Mouse (Mus musculus): ENCODE measurements around the gene Tnmd.

The Tnmd gene

GRCm38 (mm10) chrX:133850680-133851079 lies at the start of gene Tnmd:
TSS of gene Tnmd (plus strand) at chrX:133850980.
- TF ChIP-seq GATA4 (IDR thresholded peaks at IDR 0.05; ENCODE audit: insufficient replicate concordance, low read length) = no peak

GRCm38 (mm10) chrX:133853637-133854036 lies 2.9 kb downstream of the Tnmd start:
- no peak for TF ChIP-seq GATA4 (IDR thresholded peaks at IDR 0.05; ENCODE audit: insufficient replicate concordance, low read length)

GRCm38 (mm10) chrX:133869743-133870142 lies 19.0 kb downstream of the Tnmd start:
- no peak for TF ChIP-seq GATA4 (IDR thresholded peaks at IDR 0.05; ENCODE audit: insufficient replicate concordance, low read length)

- TF ChIP-seq GATA4 (IDR thresholded peaks at IDR 0.05; ENCODE audit: insufficient replicate concordance, low read length) = no peak
These were observed 36.5 kb downstream of the Tnmd start for GRCm38 (mm10) chrX:133887308-133887707.

- TF ChIP-seq GATA4 (IDR thresholded peaks at IDR 0.05; ENCODE audit: insufficient replicate concordance, low read length) = no peak
These were observed 37.3 kb downstream of the Tnmd start for GRCm38 (mm10) chrX:133888111-133888510.

GRCm38 (mm10) chrX:133898014-133898542 lies 47.3 kb downstream of the Tnmd start, which contains the start of gene Tspan6:
TSS of gene Tspan6 (minus strand) at chrX:133898429.
- TF ChIP-seq GATA4 (IDR thresholded peaks at IDR 0.05; ENCODE audit: insufficient replicate concordance, low read length) = no peak

GRCm38 (mm10) chrX:133908261-133908660 lies 57.5 kb downstream of the Tnmd start, which contains the start of gene Srpx2:
TSS of gene Srpx2 (plus strand) at chrX:133908426.
- no peak for TF ChIP-seq GATA4 (IDR thresholded peaks at IDR 0.05; ENCODE audit: insufficient replicate concordance, low read length)

GRCm38 (mm10) chrX:133911397-133912103 lies 60.8 kb downstream of the Tnmd start:
- no peak for TF ChIP-seq GATA4 (IDR thresholded peaks at IDR 0.05; ENCODE audit: insufficient replicate concordance, low read length)

- TF ChIP-seq GATA4 (IDR thresholded peaks at IDR 0.05; ENCODE audit: insufficient replicate concordance, low read length) = no peak
These were observed 62.2 kb downstream of the Tnmd start for GRCm38 (mm10) chrX:133913006-133913405.

GRCm38 (mm10) chrX:133914219-133914618 lies 63.4 kb downstream of the Tnmd start:
- no peak for TF ChIP-seq GATA4 (IDR thresholded peaks at IDR 0.05; ENCODE audit: insufficient replicate concordance, low read length)
